Mouse (Mus musculus) myocyte (in vitro differentiated cells): ENCODE measurements at regions not wholly inside any gene's neighbourhood (a gene's known extent, or its start where the extent isn't known, plus 50 kb on each side); places are given as distances from the start of the nearest gene placed in this dataset.

Source experiments
- H3K27me3 ChIP-seq: one replicate; pipeline ENCODE4 v1.6.1; 2011; ENCODE audit not compliant: control insufficient read depth, insufficient read depth, insufficient read length
- H3K36me3 ChIP-seq: one replicate; pipeline ENCODE4 v1.6.1; 2011; ENCODE audit not compliant: control insufficient read depth, insufficient read depth
- H3K4me2 ChIP-seq: one replicate; pipeline ENCODE4 v1.6.1; 2011; ENCODE audit warnings: low read depth, control low read depth
- H3K4me3 ChIP-seq: one replicate; pipeline ENCODE4 v1.5.1; 2011; ENCODE audit warnings: mild to moderate bottlenecking, control low read depth, moderate library complexity
- H3K79me2 ChIP-seq: one replicate; pipeline ENCODE4 v1.6.1; 2011; ENCODE audit not compliant: control insufficient read depth, insufficient read depth
- H3ac ChIP-seq: one replicate; pipeline ENCODE4 v1.6.1; 2011; ENCODE audit not compliant: control insufficient read depth, insufficient read length
- CEBPB ChIP-seq: IDR thresholded peaks from 2 replicates; pipeline ENCODE4 v1.6.1; 2011; ENCODE audit warnings: mild to moderate bottlenecking, moderate library complexity; ENCODE audit not compliant: poor library complexity, insufficient read depth, severe bottlenecking
- E2F4 ChIP-seq: IDR thresholded peaks from one replicate; pipeline ENCODE4 v1.6.1; 2011; ENCODE audit warnings: mild to moderate bottlenecking, control low read depth, moderate library complexity; ENCODE audit not compliant: insufficient read depth
- MAX ChIP-seq: IDR thresholded peaks from one replicate; pipeline ENCODE4 v1.6.1; 2011; ENCODE audit warnings: low read depth, mild to moderate bottlenecking, control low read depth
- MYOD1 ChIP-seq, 3 experiments: IDR thresholded peaks; one replicate each; pipeline ENCODE4 v1.6.1; 2011; ENCODE audit warnings: control low read depth in 2 of 3, low read depth in 2 of 3, mild to moderate bottlenecking in 2 of 3, moderate library complexity in 1 of 3; ENCODE audit not compliant: insufficient read length in 2 of 3, control insufficient read depth in 1 of 3
- MYOG ChIP-seq, 3 experiments: IDR thresholded peaks; one replicate each; pipeline ENCODE4 v1.6.1; 2011; ENCODE audit warnings: control low read depth in 2 of 3, low read depth in 2 of 3, mild to moderate bottlenecking in 2 of 3; ENCODE audit not compliant: insufficient read length in 2 of 3, control insufficient read depth in 1 of 3, insufficient read depth in 1 of 3
- POLR2A ChIP-seq: IDR thresholded peaks from one replicate; pipeline ENCODE4 v1.6.1; 2011; ENCODE audit warnings: low read depth, mild to moderate bottlenecking, control low read depth, moderate library complexity; ENCODE audit not compliant: insufficient read length
- POLR2AphosphoS2 ChIP-seq: IDR thresholded peaks from one replicate; pipeline ENCODE4 v1.6.1; 2011; ENCODE audit warnings: low read depth, control low read depth; ENCODE audit not compliant: insufficient read length
- REST ChIP-seq: IDR thresholded peaks from one replicate; pipeline ENCODE4 v1.6.1; 2011; ENCODE audit warnings: mild to moderate bottlenecking, control low read depth, moderate library complexity; ENCODE audit not compliant: insufficient read depth, insufficient read length
- SRF ChIP-seq: IDR thresholded peaks from one replicate; pipeline ENCODE4 v1.6.1; 2011; ENCODE audit warnings: low read depth; ENCODE audit not compliant: control insufficient read depth, insufficient read length
- TCF12 ChIP-seq: IDR thresholded peaks from one replicate; pipeline ENCODE4 v1.6.1; 2011; ENCODE audit warnings: mild to moderate bottlenecking, control low read depth; ENCODE audit not compliant: poor library complexity, insufficient read depth, severe bottlenecking
- TCF3 ChIP-seq: IDR thresholded peaks from one replicate; pipeline ENCODE4 v1.6.1; 2011; ENCODE audit warnings: low read depth, control low read depth; ENCODE audit not compliant: insufficient read length
- USF1 ChIP-seq: IDR thresholded peaks from one replicate; pipeline ENCODE4 v1.6.1; 2011; ENCODE audit warnings: low read depth, mild to moderate bottlenecking, control low read depth, moderate library complexity

DNA sequence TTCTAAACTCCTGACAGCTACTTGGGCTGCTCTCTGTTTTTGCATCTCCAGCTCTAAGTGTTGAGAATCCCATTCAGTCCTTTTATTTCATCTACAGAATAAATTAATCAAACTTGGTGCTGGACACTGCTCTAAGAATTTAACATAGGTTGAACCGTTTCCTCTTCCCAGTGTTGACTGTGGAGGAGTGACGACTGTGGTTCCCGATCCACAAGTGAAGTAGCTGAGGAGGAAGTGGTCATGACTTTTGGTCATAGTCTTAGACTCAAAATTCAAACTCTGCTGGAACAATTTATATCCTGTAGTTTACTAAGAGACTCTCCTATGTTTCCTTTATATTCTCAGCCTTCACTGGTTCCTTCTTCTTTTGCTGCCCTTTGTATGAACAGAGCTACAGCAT, 432.6 kb upstream of the Id2 start:
- H3ac ChIP-seq = no peak overlapping the region
- H3K79me2 ChIP-seq = no peaks in the 10 kb centered on the region
- no peak overlapping the region for H3K4me2 ChIP-seq
- TF ChIP-seq TCF3 = no peak
- TF ChIP-seq CEBPB = no peak
- TF ChIP-seq USF1 = no peak
- TF ChIP-seq MAX = no peak
- no peak for TF ChIP-seq POLR2A
- TF ChIP-seq POLR2AphosphoS2 = no peak
- no peak for TF ChIP-seq MYOG (IDR thresholded peaks at IDR 0.05; ENCODE audit: control insufficient read depth in 1 of 3, insufficient read depth in 1 of 3, insufficient read length in 2 of 3, low read depth in 2 of 3)
- no peak for TF ChIP-seq TCF12
- TF ChIP-seq MYOD1 (IDR thresholded peaks at IDR 0.05; ENCODE audit: control insufficient read depth in 1 of 3, insufficient read length in 2 of 3, low read depth in 2 of 3) = no peak
- TF ChIP-seq SRF = no peak
- no peak for TF ChIP-seq E2F4
- no peak for TF ChIP-seq REST
- H3K27me3 ChIP-seq = no peaks in the 10 kb centered on the region
- no peaks in the 10 kb centered on the region for H3K36me3 ChIP-seq
- H3K4me3 ChIP-seq = no peak overlapping the region

DNA sequence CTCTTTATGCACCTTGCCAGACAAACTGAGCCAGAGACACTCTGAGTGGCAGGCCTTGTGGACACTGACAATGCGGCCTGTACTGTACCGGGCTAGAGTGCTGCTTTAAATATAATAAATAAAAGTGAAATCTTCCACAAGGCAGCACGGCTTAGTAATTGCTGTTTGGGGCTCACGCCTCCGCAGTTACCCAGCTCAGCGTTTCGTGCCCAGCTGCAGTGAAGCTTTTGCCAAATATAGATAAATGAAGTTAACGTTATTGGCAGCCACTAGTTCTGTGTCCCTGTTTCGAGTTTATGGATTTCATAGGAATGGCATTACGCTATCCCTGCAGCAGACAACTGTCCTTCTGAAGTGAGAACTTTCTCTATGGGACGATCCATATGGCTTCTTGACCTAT, 429.7 kb upstream of the Id2 start:
- TF ChIP-seq SRF = no peak
- TF ChIP-seq E2F4 = no peak
- TF ChIP-seq POLR2A = no peak
- no peak for TF ChIP-seq MYOG (IDR thresholded peaks at IDR 0.05; ENCODE audit: control insufficient read depth in 1 of 3, insufficient read depth in 1 of 3, insufficient read length in 2 of 3, low read depth in 2 of 3)
- TF ChIP-seq USF1 = no peak
- TF ChIP-seq MAX = no peak
- TF ChIP-seq TCF12 = no peak
- TF ChIP-seq REST = no peak
- TF ChIP-seq CEBPB = no peak
- TF ChIP-seq TCF3 = no peak
- no peak for TF ChIP-seq MYOD1 (IDR thresholded peaks at IDR 0.05; ENCODE audit: control insufficient read depth in 1 of 3, insufficient read length in 2 of 3, low read depth in 2 of 3)
- no peak for TF ChIP-seq POLR2AphosphoS2
- no peaks in the 10 kb centered on the region for H3K79me2 ChIP-seq
- no peak overlapping the region for H3K4me3 ChIP-seq
- H3K36me3 ChIP-seq = no peaks in the 10 kb centered on the region
- H3ac ChIP-seq = no peak overlapping the region
- no peaks in the 10 kb centered on the region for H3K27me3 ChIP-seq
- H3K4me2 ChIP-seq = no peak overlapping the region

DNA sequence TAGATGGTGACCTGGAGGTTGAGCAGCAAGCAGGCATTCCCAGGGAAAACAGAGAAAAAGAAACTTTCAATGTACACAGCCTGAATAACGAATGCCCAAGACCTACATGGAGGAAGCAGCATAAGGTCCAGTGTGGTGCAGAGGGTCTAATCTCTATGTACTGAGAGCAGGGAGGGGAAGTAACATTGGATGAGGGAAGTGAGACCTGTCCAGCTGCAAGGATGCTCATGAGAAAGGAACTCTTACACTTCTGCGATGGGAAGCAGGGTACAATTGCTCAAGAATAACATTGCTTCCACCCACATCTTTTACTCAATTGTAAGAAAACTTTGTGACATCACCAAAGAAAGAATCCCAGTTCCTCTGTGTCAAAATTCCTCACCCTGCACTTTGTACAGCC, 419.8 kb upstream of the Id2 start:
- TF ChIP-seq USF1 (no peak), MYOD1 (IDR thresholded peaks at IDR 0.05; ENCODE audit: control insufficient read depth in 1 of 3, insufficient read length in 2 of 3, low read depth in 2 of 3) (no peak), E2F4 (no peak), MYOG (IDR thresholded peaks at IDR 0.05; ENCODE audit: control insufficient read depth in 1 of 3, insufficient read depth in 1 of 3, insufficient read length in 2 of 3, low read depth in 2 of 3) (no peak), TCF3 (no peak), TCF12 (no peak), CEBPB (no peak), POLR2A (no peak), SRF (no peak), POLR2AphosphoS2 (no peak), MAX (no peak), REST (no peak)
- Histone ChIP-seq H3K36me3 (no peaks in the 10 kb centered on the region), H3K27me3 (no peaks in the 10 kb centered on the region), H3ac (no peak overlapping the region), H3K4me3 (no peak overlapping the region), H3K79me2 (no peaks in the 10 kb centered on the region), H3K4me2 (no peak overlapping the region)

DNA sequence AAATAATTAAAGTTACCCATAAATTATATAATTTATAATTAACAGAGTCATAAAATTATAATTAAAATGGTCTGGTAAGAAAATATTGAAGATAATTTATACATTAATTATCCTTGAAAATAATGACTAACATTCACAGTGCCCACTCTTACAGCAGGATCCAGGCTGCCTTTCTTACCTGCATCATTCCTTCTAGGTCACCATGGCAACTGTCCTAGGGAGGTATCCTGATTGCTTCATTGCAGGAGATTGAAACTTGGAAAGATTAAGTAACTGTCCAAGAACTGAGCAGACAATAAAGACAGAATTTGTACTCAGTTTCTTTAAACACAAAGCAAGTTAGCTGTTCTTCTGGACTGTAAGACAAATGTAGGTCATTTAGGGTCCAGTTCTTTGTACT, 416.7 kb upstream of the Id2 start:
- no peaks in the 10 kb centered on the region for H3K79me2 ChIP-seq
- H3K36me3 ChIP-seq = no peaks in the 10 kb centered on the region
- no peak overlapping the region for H3ac ChIP-seq
- no peak overlapping the region for H3K4me3 ChIP-seq
- no peaks in the 10 kb centered on the region for H3K27me3 ChIP-seq
- H3K4me2 ChIP-seq = no peak overlapping the region
- TF ChIP-seq USF1 (no peak), SRF (no peak), REST (no peak), CEBPB (no peak), POLR2AphosphoS2 (no peak), MYOG (IDR thresholded peaks at IDR 0.05; ENCODE audit: control insufficient read depth in 1 of 3, insufficient read depth in 1 of 3, insufficient read length in 2 of 3, low read depth in 2 of 3) (no peak), MAX (no peak), MYOD1 (IDR thresholded peaks at IDR 0.05; ENCODE audit: control insufficient read depth in 1 of 3, insufficient read length in 2 of 3, low read depth in 2 of 3) (no peak), E2F4 (no peak), TCF12 (no peak), TCF3 (no peak), POLR2A (no peak)

DNA sequence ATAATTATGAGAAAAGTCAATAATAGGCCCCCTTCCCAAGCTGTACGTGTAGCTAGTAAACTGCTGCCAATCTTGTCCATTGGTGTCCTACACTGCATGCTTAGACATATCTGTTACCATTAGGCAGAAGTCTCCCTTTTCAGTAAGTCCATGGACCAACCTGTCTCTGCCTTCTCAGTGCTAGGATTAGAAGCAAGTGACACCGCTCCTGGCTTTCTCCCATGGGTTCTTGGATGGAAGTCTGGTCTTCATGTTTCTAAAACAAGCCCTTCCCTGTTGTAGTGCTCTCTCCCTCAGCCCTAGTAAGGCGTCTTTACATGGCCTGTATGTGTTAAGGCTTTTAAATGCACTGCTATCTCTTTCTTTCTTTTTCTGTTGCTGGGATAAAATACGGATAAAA, 412.7 kb upstream of the Id2 start:
- Histone ChIP-seq H3K36me3 (no peaks in the 10 kb centered on the region), H3ac (no peak overlapping the region), H3K79me2 (no peaks in the 10 kb centered on the region), H3K4me2 (no peak overlapping the region), H3K27me3 (no peaks in the 10 kb centered on the region), H3K4me3 (no peak overlapping the region)
- TF ChIP-seq TCF3 (no peak), MYOG (IDR thresholded peaks at IDR 0.05; ENCODE audit: control insufficient read depth in 1 of 3, insufficient read depth in 1 of 3, insufficient read length in 2 of 3, low read depth in 2 of 3) (no peak), CEBPB (no peak), E2F4 (no peak), USF1 (no peak), MYOD1 (IDR thresholded peaks at IDR 0.05; ENCODE audit: control insufficient read depth in 1 of 3, insufficient read length in 2 of 3, low read depth in 2 of 3) (no peak), MAX (no peak), POLR2AphosphoS2 (no peak), POLR2A (no peak), SRF (no peak), REST (no peak), TCF12 (no peak)
